Mouse (Mus musculus): ENCODE measurements around the gene Arnt2.

Arnt2 gene

DNA sequence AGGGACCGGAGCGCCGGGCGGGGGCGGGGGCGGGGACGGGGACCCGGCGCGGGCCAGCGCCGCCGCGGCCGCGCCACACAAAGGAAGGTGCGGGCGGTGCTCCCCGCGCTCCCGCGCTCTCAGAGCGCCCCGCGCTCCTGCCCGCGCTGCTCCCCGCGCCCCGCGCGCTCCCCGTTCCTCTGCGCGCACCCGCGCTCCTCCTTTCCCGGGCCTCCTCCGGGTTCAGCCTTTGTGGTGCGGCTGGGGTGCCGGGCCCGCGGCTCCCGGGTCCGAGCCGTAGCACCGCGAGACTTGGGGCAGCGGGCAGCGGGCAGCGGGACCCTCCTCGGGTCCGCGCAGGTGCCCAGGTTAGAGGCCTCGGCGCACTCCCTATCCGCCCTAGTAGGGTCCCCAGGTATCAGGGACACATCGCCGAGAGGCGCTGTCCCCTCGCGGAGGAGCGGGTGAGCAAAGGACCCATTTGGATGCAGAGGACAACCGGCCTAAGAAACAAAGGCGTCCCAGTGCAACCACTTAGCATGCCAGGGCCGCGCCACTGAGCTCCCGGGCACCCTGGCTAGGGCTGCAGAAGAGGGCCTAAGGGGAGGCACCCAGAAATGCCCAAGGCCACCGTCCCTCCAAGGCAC lies at the start of gene Arnt2:
TSS of gene Arnt2 (minus strand) at position 281 of the 626 bp plus-strand sequence.
- DNase-seq: no peak

DNA sequence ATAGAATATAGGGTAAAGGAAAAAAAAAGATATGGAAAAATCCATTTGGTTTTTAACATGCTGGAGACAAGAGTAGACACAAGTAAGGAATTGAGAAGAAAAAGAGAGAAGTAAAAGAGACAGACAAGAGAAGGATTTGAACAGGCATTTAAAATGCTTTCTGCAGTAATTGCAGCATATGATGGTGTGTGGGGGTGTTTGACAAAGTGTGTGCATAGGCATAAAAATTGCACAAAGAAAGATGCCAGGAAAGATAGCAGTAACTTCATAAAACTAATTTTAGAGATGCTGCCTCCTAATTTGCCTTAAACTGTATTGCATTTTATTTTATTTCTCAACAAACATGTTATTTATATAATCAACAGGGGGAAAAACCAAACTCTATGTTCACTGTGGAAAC lies 41.7 kb upstream of the Arnt2 start:
- no peak for DNase-seq

DNA sequence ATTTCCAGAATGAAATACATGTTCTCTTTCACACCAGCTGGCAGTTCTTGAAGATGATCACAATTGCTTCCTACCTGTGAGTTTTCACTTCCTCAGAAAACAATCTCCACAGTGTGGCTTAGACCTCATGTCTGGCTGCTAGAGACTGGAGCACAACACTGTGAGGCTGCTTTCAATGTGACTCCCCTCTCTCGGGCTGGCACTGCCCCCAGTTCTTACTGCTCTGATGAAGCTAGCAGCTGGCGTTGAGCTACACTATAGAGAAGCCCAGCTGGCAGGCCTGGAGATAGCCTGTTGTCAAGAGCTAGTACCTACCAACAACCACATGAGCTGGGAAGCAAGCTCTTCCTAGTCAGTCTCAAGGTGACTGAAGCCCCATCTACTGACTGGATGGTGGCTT lies 39.1 kb upstream of the Arnt2 start:
- no peak for DNase-seq

DNA sequence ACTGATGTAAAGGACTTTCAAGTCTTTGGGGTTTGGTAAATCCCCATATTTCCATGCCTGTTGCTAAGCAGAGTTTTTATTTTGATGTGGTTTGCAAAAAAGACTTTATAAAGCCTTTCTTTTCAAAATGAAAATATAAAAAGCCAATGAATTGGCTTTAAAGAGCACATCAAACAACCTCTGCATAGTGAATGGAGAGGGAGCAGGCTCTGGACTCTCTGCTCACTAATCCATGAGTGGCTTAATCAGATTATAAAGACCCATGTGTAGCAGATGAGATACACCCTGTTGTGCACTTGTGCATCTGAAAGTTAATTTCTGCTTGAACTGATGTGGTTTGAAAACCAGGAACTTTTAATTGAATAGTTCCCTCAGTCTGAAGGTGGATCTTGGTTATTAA lies 38.5 kb upstream of the Arnt2 start:
- no peak for DNase-seq

DNA sequence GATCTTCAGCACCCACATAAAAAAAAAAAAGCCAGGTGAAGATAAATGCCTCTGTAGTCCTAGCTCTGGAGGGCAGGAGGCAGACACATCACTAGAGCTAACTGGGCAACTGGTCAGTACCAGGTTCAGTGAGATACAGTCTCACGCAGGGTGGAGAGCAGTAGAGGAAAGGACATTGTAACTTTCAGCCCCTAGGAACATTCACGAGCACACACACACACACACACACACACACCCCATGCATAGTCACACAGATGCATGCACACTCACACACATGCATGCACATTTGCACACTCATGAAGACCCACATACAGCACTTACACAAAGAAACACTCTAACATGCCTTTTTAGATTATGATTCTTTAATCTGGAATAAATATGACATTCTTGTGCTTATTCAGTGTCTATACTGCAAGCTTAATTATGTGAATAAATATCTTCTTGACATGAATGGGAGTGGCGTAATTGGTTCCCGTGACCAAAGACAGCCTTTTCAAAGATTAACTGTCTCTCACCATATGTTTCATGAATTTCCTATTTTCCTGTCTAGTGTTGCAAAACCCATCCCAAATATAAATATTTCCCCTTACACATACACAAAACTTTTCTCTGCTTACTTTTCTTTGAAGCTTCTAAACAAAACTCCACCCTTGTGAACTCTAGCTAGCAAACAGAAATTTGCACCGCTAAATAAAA lies 37.9 kb upstream of the Arnt2 start:
- DNase-seq: no peak

DNA sequence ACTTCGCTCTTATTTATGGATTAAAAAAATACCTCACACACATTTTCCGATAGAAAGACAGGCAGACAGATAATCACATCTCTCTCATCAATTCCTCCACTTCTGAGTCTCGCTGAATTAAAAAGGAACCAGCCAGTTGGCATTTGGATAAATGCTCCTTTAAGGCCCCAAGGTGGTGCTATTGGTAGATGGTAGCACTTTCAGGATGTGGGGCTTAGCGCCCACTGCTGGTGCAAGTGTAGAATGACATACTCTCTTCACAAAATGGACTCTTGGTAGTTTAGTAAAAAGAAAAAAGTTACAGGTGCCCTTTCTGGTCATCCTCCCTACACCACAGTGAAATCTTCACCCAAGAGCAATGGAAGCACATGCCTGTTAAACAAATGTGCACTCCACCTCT lies 37.1 kb upstream of the Arnt2 start:
- DNase-seq: peak; percentile 54

DNA sequence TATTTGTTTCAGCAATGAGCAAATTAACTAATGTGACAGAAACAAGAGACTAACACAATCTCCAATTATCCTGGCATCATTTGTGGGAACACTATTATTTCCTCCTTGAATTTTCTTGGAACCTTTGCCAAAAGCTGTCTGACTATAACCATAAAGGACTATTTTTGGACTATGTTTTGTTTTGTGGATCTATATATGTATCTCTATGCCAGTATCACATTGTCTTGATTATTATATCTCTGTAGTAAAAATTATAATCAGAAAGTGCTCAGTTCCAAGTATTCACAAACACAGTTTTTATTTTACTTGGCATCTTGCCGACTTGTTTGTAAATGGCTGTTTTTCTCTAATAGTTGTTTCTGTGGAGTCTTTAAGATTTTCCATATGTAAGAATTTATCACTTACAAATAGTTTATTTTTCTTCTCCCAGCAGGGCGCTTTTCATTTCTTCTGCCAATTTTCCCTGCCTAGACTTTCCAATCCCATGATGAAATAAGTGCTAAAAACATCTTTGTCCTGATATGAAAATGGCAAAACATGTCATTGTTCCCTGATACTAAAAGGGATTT lies 32.5 kb upstream of the Arnt2 start:
- no peak for DNase-seq

DNA sequence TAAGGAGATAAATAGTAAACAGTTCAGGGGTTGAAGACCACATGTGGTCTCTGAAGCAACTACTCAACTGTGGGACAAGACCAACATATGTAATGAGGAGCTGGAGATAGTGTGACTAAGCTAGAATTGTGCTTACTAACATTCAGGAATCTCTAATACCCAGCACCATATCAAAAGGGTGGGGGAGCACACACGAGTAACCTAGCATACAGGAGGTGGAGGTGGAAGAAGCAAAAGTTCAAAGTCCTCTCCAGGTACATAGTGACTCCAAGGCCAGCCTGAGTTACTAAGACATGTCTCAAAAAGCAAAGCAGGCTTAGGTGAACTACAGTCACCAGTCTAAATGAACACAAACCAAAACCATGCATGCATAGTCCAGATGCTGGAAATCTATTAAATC lies 29.6 kb upstream of the Arnt2 start:
- DNase-seq: no peak

DNA sequence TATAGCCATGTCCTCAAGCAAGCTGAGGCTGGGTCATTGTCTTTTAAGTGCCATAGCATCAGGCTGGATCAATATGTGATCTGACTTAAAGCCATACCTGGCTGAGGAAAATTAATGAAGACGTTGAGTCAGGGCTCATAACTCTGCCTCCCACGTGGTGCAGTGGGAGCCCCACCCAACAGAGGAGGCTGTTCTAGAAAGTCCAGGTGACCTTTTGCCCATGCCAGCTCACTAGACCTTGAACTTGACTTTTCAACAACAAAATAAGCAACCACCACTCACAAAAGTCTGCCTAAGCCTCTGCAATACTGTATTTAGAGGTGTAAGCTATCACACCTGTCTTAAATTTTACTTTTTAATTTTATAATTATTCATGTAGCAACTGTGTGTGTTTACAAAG lies 24.9 kb upstream of the Arnt2 start:
- DNase-seq: no peak

DNA sequence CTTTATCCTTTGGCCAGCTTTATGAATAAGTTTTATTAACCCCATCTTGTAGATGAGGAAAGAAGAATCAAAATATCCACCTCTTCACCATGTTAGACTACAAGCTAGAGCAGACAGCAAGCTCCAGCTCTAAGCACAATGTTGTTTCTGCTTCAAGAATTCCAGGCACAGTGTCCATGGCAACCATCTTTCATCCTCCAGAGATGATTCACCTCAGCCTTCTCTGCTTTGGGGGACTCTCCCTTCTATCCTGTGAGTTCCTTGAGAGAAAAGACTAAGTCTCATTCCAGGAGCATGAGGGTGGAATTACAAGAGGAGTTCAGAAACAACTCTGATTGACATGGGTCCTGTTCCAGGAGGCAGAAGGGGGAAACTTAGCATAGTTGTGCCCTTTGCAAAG lies 22.2 kb upstream of the Arnt2 start:
- DNase-seq: no peak

DNA sequence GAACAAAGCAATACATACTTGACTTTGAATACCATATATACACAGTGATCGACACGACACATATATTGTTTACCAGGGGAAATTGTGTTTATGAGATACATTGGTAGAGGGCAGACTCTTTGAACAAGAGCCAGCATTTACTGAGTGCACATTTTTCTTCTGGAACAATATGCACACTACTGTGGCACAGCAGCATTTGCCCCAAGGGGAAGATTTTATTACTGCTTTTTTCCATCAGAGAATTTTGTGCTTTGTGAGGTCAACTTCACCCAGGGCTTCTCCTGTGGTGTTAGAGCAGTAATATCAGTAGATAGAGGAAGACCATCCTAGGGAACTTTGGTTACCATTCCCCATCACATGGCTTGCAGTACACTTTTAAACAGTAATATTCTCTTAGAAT lies 17.2 kb upstream of the Arnt2 start:
- no peak for DNase-seq

DNA sequence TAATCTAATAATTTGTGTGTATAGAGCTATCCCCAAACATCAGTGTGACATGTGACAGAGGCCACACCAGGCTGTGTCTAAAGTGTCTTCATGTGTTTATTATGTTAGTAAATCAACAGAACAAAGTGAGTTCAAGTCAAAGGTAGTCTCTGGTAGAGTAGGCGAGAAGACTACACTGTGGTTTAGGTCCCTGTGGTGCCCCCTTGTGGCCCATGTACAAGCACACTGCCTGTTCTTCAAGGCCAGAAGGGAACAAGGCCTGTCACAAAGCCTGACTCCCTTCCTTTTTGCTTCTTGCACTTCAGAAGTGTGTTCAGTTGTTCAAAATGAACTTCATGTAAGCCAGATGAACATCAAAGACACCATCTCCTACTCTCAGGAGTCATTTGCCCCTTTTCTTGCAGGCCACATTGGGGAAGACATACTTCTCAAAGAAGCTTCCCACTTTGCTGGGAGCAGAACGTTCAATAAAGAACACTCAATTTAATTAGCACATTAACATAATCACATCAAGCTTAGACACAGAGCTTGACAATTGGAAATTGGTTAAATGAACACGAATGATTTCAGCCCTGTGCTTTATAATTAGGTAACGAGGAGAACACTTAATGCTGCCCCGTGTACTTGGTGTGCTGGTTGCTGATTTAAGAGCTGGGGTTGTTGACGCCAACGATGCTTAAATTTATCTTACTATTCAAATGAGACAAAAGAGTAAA lies 14.9 kb upstream of the Arnt2 start:
- DNase-seq: peak; percentile 43

DNA sequence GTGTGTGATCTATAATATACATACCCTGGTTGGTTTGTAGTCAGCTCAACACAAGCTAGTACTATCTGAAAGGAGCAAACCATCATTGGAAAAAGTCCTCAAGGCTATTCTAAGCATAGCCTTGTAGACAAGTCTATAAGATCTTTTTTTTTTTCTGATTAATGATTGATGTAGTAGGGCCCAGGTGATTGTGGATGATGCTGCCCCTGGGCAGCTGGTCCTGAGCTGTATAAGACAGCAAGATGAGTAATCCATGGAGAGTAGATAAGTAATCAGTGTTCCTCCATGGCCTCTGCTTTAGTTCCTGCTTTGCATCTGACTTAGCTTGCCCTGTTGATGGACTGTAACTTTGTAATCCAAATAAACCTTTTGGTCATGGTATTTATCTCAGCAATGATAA lies 11.8 kb upstream of the Arnt2 start:
- no peak for DNase-seq

DNA sequence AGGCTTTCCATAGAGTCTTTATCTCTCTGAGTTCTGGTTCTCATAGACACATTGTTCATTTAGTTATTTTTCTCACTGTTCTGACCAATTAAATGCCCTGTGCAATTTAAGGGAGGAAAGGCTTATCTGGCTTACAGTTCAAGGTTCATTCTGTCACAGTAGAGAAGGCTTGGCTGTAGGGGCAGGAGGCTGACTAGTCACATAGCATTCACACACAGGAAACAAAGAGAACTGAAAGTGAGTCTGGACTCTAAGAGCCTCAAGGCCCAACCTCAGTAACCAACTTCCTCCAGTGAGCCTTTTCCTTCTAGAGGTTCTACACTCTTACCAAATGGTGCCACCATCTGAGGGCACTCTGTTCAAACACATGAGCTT lies 11.3 kb upstream of the Arnt2 start:
- DNase-seq: no peak

DNA sequence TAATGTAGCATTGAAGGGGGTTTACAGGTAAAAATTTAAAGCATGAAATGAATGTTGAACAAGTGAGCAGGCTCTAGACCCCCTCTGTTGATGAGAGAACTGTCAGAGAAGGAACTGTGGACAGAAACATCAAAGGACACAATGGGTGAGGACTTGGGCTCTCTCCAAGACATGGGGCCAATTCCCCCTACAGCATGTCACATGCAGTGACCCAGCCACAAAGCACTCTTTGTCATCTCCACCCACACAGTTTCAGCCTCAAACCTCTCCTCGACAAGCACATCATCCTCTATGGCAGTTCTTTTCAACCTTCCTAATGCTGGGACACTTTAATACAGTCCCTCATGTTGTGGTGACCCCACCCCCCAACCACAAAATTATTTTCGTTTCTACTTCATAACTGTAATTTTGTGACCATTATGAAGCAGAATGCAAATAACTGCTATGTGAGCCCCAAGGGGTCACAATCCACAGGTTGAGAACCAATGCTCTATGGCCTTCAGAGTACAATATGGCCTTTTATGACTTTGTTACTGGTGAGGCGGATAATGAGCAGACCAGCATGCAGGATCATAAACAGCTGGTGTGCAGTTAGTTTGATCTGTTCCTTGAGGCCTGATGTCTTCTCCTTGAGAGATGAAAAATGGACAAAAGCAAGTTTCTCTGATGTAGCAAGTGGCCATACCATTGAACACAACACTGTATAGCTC lies 10.8 kb upstream of the Arnt2 start:
- DNase-seq: no peak

DNA sequence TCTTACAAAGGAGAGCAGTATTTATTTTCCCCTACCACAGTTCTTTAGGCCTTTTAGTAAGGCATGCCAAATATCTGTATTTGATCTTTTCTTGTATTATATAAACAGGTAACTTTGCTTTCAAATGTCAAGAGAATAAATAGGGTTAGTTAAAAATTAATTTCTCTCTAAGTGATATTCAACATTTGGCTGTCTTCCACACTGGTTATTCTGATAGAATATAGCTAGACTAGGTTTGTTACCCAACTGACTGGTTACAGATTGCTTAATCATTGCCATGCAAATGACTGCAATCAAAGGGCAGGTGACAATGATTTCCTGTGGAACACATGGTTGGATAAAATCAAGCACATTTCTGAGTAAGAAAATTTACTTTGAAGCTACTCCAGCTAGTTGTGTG lies 7.5 kb upstream of the Arnt2 start:
- DNase-seq: no peak

DNA sequence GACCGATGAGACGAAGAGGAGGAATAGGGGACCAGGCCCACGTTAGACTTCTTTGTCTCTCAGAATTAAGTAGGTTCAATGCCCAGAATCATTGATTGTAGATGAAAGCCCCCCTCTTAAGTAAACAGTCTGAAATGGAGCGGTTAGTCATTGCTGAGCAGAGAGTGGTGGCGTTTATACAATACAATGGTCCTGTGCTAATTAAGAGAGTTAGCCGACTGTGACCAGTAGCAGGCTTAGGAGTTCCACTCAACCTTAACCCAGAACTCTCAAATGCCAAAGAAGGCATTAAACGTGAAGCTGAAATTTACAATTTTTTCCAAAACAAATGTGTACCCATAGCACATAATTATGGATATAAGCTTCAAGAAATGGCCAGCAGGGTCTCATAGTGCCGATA lies 2.6 kb upstream of the Arnt2 start:
- no peak for DNase-seq

DNA sequence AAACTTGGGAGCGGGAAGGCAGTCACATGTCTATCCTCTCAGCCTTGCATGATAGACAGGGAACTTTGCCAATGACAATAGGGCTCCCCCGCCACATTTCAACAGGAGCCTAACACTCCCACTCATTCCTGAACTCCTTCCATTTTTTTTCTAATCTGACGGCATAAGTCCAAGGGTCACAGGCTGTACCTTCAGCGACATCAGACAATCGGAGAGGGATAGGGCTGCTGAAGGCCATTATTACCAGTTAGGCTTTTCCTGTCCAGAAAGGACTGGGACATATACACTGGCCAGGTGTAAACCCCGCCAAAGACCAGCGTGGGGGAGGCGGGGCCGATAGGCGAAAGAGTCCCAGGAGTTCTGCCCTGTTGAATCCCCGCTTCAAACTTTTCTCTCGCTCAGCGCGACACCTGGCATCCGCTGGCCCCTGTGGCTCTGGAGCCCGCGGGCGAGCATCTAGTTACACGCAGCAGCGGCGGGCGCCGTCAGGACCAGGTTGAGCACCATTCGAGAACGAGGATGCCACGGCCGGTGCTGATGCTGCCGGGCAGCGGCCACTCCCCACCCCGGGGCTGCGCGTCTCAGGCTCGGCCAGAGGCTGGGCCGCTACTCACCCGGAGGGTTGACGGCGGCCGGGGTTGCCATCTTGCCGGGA lies 608 bp downstream of the Arnt2 start:
- peak; percentile 3 for DNase-seq

DNA sequence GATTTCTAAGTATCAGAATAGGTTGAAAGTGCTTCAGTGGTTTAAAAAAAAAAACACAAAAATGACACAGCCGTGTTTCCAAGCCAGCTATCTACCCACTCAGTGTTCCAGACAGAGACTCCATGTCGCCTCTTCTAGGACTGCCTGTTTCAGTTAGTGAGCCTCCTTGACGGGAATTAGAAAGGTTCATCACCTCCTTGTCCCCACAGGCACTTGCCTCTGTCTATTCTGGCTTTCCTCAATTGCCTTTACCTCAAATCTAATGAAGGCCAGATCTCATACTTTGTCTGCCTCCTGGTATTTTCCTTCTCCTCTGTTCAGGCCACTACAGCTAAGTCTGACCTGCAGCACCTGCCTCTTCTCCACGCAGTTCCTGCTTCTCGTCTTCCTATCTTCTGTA lies 1.7 kb downstream of the Arnt2 start:
- no peak for DNase-seq

DNA sequence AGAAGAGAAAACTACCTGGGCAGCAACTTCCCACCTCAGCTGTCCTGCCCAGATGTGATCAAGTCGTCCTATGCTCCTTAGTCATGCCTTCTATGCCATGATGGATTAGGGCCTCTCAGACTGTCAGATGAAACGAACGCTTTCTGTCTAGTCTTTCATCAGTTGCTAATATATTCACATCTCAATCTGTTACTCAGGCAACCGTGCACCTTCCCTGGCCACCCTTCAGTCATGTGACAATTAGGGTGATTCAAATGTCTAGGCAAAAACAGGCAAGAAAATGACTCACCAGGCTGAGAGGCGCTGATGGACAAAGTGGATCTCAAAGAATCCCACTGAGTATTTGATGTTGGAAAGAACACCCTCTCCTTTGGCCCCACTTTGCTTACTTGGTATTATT lies 6.6 kb downstream of the Arnt2 start:
- DNase-seq: no peak

DNA sequence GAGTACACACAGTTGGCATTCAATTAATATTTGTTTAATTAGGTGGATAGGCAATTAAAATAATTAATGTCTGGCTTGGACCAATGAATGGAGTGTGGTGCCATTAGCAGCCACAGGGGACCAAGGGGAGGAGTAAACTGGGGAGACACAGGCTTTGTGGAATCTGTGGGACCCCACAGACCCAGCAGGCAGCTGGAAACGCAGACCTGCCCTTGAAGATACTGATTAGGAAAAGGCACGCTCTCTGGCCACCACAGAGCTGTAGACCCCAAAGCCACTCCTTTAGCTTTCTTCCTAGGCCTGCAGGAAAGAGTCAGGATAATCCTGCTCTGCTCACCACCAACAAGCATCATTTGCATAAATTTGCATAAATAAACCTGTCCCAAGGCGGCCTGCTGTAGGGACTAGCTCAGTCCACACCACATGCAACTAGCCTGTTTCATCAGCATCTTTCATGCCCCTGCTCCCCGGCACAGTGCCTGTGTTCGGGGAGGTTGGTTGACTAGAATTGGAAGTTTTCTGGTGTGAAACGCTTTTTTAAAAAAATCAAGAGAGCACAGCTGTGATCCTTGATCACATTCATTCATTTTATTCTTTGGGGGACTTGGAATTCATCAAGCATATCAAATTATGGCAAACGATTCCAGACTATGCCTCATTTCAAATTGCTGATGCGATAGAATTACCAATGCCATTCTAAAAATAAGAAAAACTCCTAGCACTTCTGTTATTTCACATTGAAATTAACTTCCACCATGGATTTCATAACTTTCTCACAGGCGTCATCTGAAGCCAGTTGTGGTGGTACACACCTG lies 8.1 kb downstream of the Arnt2 start:
- no peak for DNase-seq

DNA sequence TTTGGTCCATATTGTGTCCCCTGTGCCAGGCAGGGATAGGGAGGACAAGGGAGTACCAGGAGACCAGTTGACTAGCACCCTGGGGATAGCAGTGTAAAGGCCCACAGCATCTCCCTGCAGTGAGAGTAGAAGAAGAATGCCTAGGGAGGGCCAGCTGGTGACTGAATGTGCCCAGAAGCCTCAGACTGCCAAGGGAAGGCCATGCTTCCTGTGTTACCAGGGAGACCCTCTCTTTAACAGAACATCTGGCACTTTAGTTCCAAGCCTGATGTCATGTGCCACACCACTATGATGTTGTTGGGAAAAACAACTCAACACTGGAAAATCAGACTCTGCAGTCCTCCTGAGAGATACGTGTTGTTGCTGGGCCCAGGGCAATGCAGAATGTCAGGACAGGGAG lies 12.7 kb downstream of the Arnt2 start:
- DNase-seq: no peak

Measured in lung, postnatal 36 days (tissue).